Mouse (Mus musculus) kidney, adult 9 months (tissue): ENCODE data around the gene Sox13.

Source experiments
- DNase-seq: peaks from one replicate; pipeline ENCODE4 v3.0.0; 2022

Sox13 gene

DNA sequence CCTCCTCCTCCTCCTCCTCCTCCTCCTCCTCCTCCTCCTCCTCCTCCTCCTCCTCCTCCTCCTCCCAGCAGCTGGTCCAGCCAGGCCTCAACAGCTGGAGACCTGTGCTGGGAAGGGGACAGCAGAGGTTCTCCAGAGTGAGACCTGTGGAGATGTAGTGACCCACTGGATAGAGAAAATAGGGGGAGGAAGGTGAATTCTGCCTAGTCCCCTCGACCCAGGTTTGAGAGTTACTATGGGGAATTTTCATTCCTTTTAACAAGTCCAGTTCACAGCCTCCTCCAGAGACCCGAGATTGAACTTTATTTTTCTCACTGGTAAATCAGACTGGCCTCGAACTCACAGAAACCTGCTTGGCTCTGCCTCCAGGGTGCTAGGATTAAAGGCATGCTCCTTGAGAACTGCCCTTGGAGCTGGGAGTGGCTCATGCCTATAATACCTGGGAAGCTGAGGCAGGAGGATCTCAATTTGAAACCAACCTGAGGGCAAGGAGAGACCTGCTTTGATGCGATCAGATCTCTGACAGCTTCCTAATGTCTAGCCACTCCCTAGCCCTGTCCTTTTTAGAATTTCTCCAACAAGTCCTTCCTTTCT, 467 bp upstream of the Sox13 start:
- DNase-seq = no peak

DNA sequence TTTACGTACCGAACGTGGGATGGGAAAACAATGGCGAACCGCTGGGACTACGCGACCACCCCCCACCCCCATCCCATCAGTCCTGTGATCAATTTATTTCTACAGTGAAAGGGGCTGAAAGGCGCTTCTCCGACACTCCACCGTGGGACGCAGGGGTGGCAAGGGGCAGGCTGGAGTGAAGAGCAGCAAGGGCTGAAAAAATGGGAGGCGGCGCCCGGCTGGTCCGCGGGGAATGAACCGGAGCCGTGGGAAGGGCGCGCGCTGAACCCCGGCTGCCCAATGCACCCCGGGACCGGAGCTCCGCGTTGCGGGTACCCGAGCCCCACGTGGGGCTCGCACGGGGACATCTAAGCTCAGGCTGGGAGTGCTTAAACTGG, 1.0 kb downstream of the Sox13 start:
- no peak for DNase-seq

DNA sequence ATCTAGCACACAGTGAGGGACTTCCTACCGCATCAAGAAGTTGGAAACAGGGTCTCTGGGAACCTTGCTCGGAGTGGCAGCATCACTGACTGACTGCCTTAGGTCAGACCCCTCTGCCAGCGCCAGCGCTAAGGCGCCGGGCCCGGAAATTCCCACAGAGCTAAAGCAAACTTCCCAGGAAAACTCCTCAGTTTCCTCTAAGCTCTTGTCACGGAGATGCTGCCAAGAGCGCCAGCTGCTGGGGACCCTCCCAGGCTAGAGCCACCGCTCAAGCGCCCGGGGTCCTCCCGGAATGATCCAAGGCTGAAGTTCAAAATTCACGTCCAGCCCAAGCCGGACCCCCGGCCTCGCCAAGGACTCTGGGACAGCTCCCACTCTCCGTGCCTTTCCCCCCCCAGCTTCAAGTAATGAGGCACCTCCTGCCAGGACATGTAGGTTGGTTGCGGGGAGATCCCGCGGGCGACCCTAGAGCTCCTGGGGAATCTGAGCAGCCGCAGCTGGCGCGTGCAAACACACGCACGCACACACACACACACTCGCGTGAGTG, 1.5 kb downstream of the Sox13 start:
- DNase-seq = peak; percentile 66

DNA sequence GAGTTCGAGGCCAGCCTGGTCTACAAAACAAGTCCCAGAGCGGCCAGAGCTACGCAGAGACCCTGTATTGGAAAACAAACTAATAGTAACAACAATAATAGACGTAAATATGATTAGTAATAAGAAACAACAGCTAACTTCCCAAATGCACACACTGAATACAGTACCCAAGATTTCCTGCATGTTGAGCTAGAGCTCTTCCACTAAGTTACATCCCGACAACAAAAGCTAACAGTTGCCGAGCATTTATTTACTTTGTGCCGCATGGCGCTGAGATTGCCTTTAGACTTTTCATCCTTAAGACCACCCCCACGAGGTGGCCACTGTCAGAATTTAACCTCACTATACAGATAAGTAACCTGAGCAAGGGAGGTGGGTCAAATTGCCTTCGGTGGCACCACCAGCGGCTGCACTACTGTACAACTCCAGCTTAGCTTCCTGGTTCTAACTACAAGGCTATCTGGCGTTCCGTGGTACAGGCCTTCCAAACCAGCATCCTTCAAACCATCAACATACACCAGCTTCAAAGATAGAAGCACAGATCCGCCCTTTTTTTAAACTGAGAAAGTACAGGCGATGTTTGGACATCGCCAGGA, 2.1 kb downstream of the Sox13 start:
- DNase-seq = no peak

DNA sequence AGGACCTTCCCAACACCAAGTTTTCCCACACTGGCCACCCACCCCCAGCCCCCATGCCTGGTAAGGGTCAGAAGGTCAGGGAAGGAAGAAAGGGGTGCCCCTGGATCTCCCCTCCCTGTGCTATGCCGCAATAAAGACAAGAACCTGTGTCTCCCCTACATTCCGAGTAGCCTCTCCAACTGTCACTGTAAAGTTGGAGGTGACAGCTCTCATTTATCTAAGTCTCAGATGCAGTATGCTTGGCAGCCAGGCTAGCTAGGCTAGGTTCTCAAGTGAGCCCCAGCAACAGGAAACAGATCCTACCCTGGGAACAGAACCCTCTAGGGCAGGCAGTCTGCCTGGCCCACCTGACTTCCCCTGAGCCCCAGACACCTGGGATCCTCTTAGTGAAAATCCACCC, 3.1 kb downstream of the Sox13 start:
- DNase-seq = no peak

DNA sequence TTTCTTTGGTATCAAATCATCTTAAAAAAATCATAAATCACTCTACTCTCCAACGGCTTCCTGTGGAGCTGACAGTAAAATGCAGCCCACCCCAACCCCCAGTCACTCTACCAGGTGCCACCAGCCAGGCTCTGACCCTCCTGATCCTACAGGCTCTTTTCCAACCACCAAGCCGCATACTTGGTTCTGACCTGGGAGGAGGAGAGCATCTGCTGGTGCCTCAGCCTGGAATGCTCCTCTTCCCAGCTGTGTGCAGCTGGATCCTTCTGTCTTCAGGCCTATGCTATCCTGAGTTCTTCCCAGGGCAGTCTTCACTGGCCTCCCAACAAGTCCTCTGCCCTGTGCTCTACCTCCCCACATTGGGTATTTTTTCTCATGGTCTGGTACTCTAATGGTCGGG, 3.7 kb downstream of the Sox13 start:
- DNase-seq = no peak

DNA sequence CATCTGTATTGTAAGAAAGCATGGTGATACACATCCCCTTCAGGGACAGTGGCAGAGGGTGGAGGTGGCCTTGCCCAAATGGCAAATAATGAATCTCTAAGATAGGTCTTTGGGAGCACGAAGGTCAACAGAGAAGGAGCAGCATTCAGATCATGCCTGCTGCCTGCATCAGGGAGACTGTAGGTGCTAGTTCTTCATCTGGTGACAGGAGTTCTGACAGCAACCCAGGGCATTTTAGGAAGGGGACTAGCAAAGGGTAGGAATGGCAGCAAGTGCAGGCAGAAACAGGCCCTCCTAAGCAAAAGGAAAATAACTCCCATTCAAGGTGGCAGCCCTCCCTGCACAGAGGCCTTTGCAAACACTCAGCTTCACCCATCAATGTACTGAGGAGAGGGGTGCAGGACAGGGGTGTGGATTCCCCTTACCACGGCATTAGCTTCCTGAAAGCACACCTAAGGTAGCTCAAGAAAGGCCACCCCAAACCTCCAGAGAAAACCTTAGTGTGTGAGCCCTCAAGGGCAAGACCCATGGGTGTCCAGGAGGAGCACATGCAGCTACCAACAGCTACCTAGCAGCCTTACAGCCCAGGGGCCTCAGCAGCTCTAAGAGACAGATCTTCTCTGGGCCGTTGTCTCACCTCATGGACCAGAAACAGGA, 4.9 kb downstream of the Sox13 start:
- no peak for DNase-seq

DNA sequence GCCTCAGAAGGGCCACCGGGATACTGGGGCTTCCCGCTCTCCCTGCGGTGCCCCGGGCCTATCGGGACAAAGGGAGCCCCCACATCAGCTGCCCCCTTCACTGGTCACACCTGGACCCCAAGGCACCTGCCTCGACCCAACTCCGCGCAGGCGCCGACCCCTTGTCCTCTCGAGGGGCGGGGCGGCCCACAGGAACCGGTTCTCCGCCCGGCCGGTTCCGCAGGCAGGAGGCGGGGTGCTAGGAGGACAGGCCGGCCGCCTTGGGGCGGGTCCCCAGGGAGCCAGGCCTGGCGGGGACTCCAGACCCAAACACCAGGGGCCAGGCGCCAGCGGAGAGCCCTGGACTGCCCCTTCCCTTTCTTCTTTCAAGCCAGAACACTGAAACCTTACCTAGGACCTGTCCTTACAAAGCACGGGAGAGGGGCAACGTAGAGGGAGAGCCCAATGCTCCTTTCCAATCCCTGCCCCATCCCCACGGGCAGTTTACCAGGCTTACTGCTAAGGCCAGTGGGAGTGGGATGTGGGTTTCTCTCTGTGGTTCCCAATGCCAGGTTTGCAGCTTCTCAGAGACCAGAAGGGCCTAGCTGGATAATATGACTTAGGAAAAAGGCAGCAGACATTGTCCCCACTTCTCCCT, 5.9 kb downstream of the Sox13 start:
- DNase-seq = peak; percentile 93

DNA sequence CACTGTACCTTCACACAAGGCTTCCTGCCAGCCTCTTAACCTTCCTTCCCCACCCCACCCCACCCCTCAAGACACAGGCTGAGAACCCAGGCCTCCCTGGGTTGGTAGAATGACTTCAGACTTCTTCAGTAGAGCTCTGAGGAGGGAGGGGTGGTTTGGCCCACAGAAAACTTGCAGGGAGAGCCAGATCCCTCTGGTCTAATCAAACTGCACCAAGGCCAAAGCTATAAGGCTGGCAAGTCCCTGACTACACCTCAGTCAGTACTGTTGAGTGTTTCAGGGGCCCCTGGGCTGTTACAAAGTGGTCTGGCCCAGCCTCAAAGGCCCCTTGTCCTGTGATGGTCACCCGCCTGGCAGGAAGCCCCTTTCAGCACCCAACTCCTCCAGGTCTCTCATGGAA, 6.6 kb downstream of the Sox13 start:
- DNase-seq = no peak

DNA sequence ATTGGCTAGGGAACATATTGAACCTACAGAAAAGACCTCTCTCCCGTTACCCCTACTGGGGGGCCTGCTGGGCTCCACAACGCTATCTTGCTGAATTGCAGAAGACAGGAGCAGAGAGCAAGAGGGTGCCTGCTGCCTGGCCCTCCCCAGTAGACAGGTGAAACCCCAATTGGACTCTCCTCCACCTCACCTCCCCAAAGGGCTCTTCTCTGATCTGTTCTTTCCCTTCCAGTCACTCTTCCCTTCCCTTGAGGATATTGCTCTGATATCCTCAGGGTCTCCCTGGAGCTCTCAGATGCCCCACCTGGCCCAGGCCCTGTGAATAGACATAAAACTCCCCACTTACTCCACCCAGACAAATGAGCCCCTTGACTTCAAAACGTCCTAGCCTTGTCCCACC, 7.1 kb downstream of the Sox13 start:
- no peak for DNase-seq

DNA sequence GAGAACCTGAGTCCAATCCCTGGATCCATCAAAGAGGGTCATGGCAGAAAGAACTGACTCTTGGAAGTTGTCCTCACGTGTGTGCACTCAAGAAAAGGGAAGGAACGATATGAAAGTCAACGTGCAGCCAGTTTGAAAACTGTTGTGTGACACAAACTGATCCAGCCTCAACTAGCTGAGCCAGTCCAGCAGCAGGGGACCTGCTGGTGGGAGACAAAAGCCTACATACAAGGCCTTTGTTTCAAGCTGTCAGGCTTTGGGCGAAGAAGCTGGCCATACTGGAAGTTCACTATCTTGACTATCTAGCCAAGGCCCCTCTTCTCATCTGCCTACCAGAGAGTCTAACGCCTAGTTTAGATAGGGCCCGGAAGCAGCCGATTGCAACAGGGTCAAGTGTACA, 7.7 kb downstream of the Sox13 start:
- DNase-seq = no peak

DNA sequence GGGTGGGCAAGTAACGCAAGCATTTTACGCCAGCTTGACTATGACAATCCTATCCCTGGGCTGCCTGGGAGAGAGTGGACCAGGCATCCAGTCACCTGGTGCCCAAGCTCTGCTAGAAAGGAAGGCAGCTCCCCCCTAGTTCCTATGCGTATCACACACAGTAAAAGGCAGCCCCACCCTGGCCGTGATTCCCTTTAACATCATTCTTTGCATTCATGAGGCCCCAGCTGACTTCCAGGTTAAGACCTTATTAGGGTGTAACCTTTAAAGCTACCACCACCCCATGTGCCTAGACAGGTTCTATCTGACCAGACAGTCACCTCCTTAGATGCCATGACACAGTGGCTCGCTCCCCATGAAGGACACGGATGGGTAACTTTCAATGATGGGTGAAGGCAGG, 8.7 kb downstream of the Sox13 start:
- peak; percentile 50 for DNase-seq

DNA sequence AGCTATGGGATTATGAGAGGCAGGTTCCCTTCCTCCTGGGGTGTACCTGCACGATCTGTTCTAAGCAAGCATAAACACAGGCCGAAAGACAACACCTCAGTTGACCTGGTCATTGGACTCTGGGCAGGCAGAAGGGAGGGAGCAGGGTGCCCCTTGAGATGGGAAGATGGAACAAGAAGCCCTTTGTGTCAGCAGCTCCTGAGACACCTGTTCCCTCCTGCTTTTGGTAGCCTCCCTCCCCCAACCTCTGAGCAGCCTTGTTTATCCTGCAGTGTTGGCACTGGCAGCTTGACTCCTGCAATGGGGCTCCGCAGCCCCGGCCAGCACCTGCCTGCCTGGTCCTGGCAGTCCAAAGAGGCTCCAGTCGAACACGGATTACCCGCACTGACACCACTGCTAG, 9.1 kb downstream of the Sox13 start:
- DNase-seq = peak; percentile 88

DNA sequence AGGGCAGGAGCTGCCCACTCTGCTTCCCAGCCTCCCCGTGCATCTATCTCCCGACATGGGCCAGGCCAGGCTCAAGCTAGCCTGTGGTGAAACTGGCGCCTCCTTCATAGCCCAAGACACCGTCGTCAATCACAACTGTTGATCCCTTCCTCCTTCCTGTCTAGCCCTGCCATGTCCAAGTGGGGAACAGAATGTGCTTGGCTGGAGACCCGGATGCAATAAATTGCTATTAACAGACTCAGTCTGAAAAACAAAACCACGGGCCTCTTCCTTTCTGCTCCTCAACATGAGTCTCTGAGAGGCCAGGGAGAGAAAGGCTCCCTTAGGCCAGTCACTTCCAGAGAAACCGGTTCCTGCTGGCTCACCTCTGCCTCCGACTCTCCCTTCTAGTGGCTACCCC, 11.2 kb downstream of the Sox13 start:
- DNase-seq = peak; percentile 82

DNA sequence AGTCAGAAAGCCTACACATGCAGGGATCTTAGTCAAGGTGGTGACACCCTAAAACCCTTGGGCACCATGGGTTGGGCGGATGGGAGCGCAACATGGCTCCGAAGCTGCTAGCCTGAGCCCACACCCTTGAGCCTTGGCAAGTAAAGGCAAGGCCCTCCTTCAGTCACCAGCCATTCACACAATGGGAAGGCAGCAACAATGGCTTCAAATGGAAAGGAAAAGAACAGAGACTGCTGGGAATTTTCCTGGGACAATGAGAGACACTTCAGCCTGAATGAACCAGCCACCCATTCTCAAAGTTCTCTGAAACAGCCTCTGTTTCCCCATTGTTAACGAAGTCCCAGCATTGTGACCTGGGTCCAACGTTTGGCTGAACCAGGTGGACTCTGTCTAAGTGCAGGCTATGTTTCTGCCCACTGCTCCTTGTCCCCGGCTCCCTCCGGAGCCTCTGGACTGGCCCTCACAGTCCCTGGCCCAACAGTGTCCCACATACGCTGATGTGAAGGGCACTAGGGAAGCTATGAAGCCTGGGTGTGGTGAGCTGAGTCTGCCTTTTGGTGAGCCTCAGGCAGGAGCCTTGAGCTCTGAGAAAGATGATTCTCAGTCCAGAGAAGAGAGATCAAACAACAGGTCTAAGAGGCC, 12.6 kb downstream of the Sox13 start:
- no peak for DNase-seq

DNA sequence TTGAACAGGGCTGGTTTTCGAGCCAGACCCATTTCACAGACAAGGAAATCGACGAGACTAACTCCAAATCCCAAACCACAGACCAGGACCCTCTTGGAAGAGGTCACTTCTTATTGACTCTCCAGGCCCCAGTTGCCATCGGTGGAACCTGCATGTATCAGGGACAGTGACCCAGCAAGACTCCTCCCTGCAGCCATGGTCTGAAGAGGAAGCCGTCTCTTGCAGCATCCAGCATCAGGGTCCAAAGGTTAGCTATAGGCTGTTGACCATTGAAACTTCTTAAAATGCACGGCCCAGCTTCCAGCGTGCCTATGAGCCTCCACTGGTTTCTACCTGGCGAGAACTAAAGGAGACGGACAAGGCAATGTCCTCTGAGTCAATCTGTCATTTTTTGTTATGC, 14.4 kb downstream of the Sox13 start:
- peak; percentile 71 for DNase-seq

DNA sequence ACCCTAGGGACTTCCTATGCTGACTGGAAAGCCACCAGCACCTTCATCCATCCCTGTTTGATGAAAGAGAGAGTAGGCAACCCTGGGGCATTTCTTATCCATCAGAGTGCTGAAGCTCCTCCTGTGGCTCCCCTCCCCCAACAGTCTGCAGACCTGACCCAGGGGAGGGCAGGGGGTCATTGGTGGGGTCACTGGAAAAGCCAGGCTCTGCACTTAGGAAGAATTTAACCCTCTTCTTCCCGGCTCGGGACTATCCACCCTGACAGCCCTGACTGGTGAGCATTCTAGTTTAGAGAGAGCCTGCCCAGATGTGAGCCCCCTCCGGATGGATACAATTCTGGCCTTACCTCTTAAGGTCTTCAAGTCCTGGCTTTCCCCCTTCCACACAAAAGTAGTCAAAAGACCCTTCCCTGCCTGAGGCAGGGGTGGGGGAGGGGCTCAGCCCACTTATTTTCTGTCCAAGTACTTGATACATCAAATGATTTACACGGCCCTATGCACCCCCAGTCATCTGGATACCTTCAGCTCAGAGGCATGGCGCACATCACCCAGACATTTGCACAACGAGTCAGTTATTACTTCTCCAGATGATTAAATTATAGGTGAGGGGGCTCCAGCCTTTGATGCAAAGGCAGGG, 15.2 kb downstream of the Sox13 start:
- DNase-seq = no peak

DNA sequence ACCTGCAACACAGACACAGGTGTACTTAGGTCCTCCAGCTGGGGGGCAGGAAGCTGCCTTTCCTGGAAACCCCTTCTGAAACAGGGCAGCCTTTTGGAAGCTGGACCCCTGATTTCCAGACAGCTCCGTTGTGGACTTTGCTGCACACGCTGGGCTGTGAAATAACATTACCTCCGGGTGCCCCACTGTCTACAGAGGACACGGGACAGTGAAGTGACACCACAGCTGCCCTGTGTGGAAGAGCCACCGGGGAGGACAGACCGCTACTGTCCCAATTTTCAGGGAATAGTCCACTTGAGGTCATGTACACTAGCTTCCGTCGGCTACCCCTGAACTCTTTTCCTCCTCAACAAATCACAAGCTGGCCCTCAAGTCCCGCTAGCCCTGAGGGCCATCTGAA, 15.9 kb downstream of the Sox13 start:
- no peak for DNase-seq

DNA sequence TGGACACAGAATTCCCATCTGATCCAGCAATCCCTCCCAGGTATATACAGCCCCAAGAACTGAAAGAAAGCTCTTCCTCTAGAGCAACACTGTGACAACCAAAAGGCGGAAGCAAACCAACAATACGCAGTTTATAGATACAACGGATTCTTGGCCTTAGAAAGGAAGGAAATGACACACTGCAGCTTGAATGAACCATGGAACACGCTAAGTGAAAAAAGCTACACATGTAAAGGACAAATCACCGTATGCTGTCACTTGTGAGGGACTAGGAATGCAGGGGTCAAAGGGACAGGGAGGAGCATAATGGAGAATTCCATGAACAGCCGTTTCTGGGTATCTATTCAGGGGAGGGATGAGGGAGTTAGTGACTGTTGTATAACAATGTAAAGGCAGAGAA, 16.7 kb downstream of the Sox13 start:
- peak; percentile 50 for DNase-seq

DNA sequence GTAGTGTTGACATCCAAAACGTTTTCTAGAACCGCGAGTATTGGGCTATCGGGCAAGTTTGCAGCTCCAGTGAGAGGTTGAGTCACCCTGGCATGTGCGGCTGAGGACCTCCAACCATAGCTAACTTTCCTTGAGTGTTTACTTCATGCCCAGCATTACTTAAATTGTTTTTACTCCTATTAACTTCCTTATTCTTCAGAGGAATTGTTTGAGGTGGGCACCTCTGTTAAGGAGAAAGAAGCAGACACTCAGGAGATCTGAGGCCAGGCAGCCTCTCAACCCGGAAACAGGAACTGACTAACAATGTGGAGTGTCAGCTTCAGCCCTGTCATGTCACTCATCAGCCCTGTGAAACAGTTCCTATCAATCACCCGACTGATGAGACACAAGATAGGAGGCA, 17.6 kb downstream of the Sox13 start:
- no peak for DNase-seq

DNA sequence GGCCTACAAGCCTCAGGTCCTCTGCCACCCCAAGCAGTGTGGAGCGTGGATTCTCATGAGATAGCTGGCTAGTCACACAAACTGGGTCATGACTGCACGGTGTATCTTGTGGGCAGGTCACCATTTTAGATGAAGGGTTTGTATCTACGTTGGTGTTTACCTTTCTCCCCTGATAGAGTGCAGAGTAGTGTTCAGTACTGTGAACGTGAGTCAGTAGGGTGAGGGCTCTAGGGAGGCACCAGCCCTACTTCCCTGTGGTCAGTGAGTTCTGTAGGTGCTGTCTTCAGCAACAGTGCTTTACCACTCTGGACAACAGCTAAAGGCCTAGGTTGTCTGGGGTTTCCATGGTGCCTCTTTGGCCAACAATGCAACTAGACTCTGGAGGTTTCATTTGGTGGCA, 20.2 kb downstream of the Sox13 start:
- DNase-seq = no peak

DNA sequence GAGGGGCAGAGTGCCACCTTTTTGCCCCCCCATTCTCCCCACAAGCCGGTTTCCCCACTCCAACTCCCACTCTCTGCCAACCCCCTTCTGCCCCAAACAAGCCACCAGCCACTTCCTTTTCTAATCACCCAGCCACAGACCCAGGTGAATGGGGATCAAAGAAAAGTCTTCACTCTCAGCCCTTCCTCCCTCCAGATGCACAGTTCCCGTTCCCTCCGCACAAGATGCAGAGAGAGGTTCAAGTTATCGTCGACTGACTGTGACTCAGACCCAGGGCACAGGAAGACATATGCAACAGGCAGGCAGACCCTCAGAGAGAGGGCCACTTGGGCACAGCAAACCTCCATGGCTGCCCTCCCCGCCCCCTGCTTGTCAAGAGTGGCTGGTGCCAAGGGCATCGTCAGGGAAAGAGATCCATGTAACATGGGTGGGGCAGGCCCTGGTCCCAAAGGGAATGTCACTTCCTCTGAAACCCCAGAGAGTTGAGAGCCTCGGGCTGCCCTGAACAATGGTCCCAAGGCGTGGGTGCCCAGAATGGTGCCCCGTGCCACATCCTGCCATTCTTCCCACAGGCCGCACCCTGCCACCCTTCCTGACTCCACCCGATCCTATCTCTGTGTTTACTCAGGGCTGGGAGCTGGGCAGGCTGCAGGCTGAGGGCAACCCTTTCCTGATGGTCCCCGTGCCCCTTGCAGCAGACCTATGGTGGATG, 24.0 kb downstream of the Sox13 start:
- peak; percentile 46 for DNase-seq
